Mouse (Mus musculus): ENCODE results near the gene Shbg.

Shbg gene

DNA sequence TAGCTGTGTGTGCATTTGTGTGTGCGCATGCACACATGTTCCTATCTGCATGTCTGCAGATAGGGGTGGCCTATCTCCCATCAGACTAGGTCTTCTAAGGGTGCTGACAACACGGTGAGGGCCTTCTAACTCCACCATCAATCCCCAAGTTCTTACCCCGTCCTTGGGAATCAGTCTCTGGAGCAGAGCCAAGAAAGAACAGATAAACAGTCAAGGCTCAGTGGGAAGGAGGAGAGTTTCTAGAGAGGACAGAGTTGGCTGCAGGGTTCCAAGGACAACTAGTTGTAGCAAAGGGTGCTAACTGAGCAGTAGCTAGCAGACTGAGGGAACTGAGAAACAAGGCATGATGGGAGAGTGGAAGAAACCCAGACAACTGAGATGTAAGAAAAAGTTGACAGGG is 15.9 kb downstream of the Shbg start:
- DNase-seq (ENCODE audit: low spot score in 2 of 2) = no peak

- DNase-seq (ENCODE audit: low spot score in 2 of 2) = no peak
Measured at GRCm38 (mm10) chr11:69600098-69600497, 17.6 kb downstream of the Shbg start.

DNA sequence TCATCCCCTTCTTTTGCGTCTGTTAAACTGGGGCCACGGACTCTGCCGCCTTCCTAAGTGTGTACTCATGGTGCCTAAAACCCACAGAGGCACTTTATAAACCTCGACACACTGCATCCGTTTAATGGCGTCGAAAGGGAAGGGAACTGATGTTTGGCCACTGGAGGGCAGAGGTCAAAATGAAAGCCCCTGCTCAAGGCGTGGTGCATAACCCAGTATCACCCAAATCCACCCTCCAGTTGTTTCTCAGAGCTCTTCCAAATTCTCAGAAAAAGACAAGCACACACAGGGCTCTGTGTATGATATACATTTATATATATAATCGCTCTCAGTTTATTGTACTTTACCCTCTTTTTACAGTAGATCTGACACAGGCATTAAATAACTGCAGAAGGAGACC is 18.3 kb downstream of the Shbg start:
- no peak for DNase-seq (ENCODE audit: low spot score in 2 of 2)

GRCm38 (mm10) chr11:69594853-69595252 is 22.9 kb downstream of the Shbg start:
- no peak for DNase-seq (ENCODE audit: low spot score in 2 of 2)

- no peak for DNase-seq (ENCODE audit: low spot score in 2 of 2)
Measured at GRCm38 (mm10) chr11:69592799-69593198, 24.9 kb downstream of the Shbg start.

DNA sequence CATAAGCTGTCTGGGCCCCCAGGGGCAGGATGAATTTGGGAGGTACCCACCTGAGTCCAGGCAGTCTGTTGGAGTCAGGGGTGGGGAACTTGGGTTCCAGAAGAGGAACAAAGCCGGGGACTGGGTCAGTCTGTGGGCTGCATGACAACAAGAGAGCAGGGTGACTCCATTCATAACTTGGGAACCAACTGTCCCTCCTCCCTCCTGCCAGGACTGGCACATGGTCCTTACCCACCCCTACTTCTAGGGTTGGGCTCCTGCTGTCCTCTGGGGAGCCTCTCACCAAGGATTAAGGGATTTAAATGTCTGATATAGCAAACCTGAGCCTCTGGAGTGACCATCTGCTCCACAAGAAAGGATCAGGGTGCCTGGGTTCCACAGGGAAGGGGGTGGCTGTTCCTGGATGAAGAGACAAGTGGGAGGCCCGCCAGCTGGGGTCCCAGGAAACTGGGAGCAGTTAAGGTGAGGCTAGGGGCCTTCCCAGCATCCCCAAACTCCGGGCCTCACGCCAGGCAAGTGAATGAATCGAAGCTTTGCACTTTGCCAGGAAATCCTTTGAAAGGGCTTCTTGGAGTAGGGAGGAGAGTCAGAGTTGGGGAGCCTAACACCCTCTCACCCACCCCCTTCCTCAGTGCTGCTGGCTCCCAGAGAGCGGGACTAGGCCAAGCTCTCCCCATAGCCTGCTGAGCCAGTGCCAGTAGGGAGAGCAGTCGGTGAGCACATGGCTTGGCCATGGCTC is 25.6 kb downstream of the Shbg start:
- no peak for DNase-seq (ENCODE audit: low spot score in 2 of 2)

GRCm38 (mm10) chr11:69591424-69591823 is 26.3 kb downstream of the Shbg start:
- DNase-seq (ENCODE audit: low spot score in 2 of 2) = no peak

GRCm38 (mm10) chr11:69590622-69591021 is 27.1 kb downstream of the Shbg start:
- no peak for DNase-seq (ENCODE audit: low spot score in 2 of 2)

GRCm38 (mm10) chr11:69589207-69589834 is 28.4 kb downstream of the Shbg start:
- DNase-seq (ENCODE audit: low spot score in 2 of 2) = no peak

GRCm38 (mm10) chr11:69585718-69586325 is 31.9 kb downstream of the Shbg start:
- DNase-seq (ENCODE audit: low spot score in 2 of 2) = peak; percentile 54 to 66

DNA sequence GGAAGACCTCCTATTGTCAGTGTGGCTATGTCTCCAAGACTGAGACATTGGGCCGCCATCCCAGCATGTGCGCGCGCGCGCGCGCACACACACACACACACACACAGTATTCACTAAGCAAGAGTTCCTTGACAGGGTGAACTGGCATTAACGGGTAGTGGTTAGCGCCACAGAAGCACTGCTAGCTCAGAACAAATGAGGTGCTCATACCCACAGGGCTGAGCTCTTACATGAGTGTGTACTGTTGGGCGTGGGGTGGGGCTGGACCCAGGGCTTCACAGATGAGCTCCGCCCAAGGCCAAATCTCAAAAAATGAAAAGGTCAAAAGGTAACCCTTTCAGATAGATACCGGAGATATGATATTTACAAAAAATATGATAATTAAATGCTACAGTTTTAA is 32.8 kb downstream of the Shbg start:
- peak in 1 of 2 experiments; percentile 18 for DNase-seq (ENCODE audit: low spot score in 2 of 2)

DNA sequence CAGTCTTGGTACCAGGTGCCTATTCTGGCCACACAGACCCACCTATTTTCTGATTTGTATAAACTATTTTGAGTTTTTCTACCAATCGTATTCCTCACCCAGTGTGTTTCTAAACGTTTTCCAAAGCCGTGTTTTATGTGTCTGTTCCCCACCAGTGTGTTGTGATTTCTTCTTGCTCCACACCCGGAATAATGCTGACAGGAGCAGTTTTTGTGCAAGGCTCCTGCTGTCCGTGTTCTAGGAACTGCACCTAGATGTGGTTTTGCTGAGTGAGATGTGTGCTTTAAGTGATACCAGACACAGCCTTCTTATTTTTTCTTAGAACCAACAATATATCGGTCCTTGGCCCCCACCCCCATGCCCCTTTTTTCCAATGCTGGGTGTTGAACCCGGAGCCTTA is 33.7 kb downstream of the Shbg start:
- DNase-seq (ENCODE audit: low spot score in 2 of 2) = no peak

- no peak for DNase-seq (ENCODE audit: low spot score in 2 of 2)
Measured at GRCm38 (mm10) chr11:69582230-69582805, 35.4 kb downstream of the Shbg start.

- DNase-seq (ENCODE audit: low spot score in 2 of 2) = no peak
Measured at GRCm38 (mm10) chr11:69581814-69582213, 35.9 kb downstream of the Shbg start.

DNA sequence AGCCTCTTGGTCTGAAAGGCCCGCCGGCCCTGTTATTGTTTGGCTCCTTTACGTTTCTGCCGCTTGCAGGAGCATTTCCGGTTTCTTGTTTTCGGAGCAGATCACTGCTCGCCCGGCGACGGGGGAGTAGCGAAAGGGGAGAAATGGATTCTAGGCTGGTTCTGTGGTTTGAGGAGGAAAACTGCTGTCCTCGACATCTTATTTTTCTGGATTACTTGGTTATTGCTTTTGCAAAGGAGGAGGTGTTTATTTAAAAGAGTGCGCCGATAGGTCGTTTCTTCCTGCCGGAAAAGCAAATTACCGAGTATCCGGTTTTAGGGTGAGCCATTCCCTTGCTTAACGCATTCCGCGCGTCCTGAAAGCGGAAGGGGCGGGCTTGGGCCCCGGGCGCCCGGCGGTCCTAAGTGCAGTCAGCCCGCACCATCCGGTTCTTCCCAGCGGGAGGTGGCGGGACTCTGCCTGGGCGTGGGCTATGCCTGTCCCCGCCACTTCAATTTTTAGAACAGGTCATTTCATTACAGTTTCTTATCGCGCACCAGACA is 36.5 kb downstream of the Shbg start:
- DNase-seq (ENCODE audit: low spot score in 2 of 2) = peak; percentile 88 to 92

DNA sequence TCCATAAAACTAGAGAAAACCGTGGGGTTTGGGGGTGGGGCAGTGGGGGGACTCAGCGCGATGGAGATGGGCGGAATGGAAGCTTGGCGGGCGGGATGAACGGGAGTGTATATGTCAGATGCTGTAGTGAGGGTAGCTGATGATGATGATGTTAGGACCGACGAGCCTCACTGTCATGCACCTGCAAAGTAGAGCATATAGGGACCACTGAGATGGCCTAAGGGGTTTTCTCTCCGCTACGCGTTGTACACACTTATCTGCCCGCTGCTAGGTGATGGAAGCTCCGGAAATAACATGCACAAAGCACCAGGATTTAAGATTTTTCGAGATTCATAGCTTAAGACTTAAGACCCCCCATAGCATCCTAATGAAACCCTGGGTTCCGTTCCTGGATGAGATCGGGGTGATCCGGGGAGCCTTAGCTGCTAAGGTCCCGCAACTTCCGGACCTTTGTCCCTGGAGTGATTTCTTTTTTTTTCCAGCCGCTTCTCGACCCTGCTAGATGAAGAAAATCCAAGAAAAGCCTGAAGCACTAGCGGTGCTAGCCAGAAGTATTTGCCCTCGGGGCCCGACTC is 37.0 kb downstream of the Shbg start:
- no peak for DNase-seq (ENCODE audit: low spot score in 2 of 2)

GRCm38 (mm10) chr11:69580091-69580514 is 37.6 kb downstream of the Shbg start, which contains the start of the genes Wrap53 and Trp53:
TSS of gene Wrap53 (minus strand) at chr11:69580255.
TSS of gene Trp53 (plus strand) at chr11:69580359.
- DNase-seq (ENCODE audit: low spot score in 2 of 2) = peak; percentile 92 to 95

DNA sequence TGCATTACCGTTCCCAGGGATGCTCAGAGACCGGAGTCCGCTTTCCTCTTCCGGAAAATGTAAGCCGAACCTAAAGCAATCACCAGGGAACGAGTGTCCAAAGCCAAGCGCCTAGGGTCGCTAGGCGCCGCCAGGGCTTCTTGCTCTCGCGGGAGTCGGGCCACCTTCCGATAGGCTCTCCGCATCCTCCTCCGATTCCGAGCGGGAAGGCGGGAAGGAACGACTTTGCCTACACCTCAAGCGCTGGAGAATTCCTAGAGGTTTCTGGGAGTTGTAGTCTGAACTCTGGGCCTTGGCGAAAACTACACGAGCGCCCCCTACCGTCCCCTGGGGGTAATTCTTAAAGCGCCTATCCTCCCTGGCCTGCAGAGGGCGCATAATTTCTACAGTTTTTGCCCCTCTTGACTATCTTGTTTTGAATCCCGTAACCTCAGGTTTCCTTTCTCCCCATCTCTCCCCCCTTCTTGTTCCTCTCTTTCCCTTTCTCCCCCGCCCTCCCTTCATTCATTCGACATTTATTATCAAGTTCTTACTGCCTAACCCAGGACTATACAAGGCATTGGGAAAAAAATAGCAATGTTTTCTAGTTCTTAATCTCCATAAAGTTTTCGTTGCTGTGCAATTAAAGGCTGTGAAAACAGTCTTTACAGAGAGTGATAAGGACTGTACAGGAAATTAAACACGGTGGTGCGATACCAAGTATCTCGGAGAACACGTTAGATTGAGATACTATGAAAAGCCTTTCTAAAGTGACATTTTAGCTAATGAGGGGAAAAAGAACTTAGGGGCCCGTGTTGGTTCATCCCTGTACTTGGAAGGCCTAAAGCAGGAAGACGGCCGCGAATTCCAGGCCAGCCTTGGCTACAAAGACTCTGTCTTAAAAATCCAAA is 38.3 kb downstream of the Shbg start:
- peak; percentile 89 to 95 for DNase-seq (ENCODE audit: low spot score in 2 of 2)

- no peak for DNase-seq (ENCODE audit: low spot score in 2 of 2)
Measured at GRCm38 (mm10) chr11:69578301-69578700, 39.4 kb downstream of the Shbg start.

- DNase-seq (ENCODE audit: low spot score in 2 of 2) = no peak
Measured at GRCm38 (mm10) chr11:69576307-69576706, 41.4 kb downstream of the Shbg start.

DNA sequence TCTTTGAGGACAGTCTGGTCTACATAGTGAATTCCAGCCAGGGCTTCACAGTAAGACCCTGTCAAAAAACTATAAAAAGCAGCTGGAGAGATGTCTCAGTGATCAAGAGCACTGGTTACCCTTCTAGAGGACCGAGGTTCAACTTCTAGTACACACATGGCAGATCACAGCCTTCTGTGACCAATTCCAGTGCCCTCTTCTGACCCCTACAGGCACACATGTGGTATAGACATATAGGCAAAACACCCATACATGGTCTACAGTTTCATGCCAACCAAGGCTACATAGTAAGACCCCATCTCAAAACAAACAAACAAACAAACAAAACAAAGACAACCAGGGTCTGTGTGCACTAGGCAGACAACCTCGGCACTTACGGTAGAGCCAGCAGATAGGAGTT is 42.5 kb downstream of the Shbg start:
- DNase-seq (ENCODE audit: low spot score in 2 of 2) = peak in 1 of 2 experiments; percentile 31
